Mouse (Mus musculus) embryonic fibroblast, embryonic 13.5 days (primary cell): ENCODE data around the gene Dnajc16.

ENCODE experiments used
- CTCF ChIP-seq: IDR thresholded peaks from 2 replicates; pipeline ENCODE4 v1.5.1; 2011; ENCODE audit warnings: mild to moderate bottlenecking, control low read depth, low read length, moderate library complexity, borderline replicate concordance; ENCODE audit not compliant: insufficient read depth
- POLR2A ChIP-seq: IDR thresholded peaks from 2 replicates; pipeline ENCODE4 v1.6.1; 2011; ENCODE audit warnings: low read depth, mild to moderate bottlenecking, control low read depth, low read length, moderate library complexity

GRCm38 (mm10) chr4:141771823-141772222, 18.9 kb downstream of the Dnajc16 start:
- TF ChIP-seq CTCF (no peak), POLR2A (no peak)
